Mouse (Mus musculus) kidney, embryonic 15.5 days (tissue): ENCODE data around the gene Nr4a1. TPM values are rescaled to one million over a fixed set of nuclear protein-coding genes. Genes with fewer than 3 reads are reported as not detected.
A peak's percentile ranks its signal among the peaks of the same experiment; 100 is the strongest.

Source experiments
- ATAC-seq: fragments of 200-750 bp; cut with Nextera tagmentation; replicated peaks from 2 replicates; pipeline ENCODE4 v1.8.0; 2017; ENCODE audit warnings: moderate TSS enrichment; ENCODE audit not compliant: low FRiP score
- H3K27ac ChIP-seq: fragments of 300-500 bp; sonication (generic); 2 replicates; pipeline ENCODE4 v1.5.1; 2015; ENCODE audit warnings: mild to moderate bottlenecking, inconsistent platforms
- H3K27me3 ChIP-seq: fragments of 300-500 bp; sonication (generic); 2 replicates; pipeline ENCODE4 v1.6.1; 2015; ENCODE audit warnings: inconsistent platforms
- H3K36me3 ChIP-seq: fragments of 300-500 bp; sonication (generic); 2 replicates; pipeline ENCODE4 v1.6.1; 2015; ENCODE audit warnings: inconsistent platforms
- H3K4me1 ChIP-seq: fragments of 300-500 bp; sonication (generic); 2 replicates; pipeline ENCODE4 v1.6.1; 2015; ENCODE audit warnings: inconsistent platforms
- H3K4me2 ChIP-seq: fragments of 300-500 bp; sonication (generic); 2 replicates; pipeline ENCODE4 v1.6.1; 2015; ENCODE audit warnings: moderate library complexity, mild to moderate bottlenecking, inconsistent platforms
- H3K4me3 ChIP-seq: fragments of 300-500 bp; sonication (generic); replicated peaks from 2 replicates; pipeline ENCODE4 v1.5.1; 2015; ENCODE audit warnings: mild to moderate bottlenecking, inconsistent platforms
- H3K9ac ChIP-seq: fragments of 300-500 bp; sonication (generic); 2 replicates; pipeline ENCODE4 v1.6.1; 2015; ENCODE audit warnings: mild to moderate bottlenecking, inconsistent platforms
- H3K9me3 ChIP-seq: fragments of 300-500 bp; sonication (generic); replicated peaks from 2 replicates; pipeline ENCODE4 v1.6.1; 2016; ENCODE audit warnings: inconsistent platforms
- WGBS: fragments of 180-500 bp; shearing (Covaris S2); methylation state at CpG from one replicate; pipeline ENCODE4 v1.1.7; 2015; ENCODE audit warnings: mixed read lengths; 5-methylcytosine and 5-hydroxymethylcytosine counted together
- polyA plus RNA-seq: library from polyadenylated mRNA; unstranded; fragments of >200 nt; fragmentation: Nextera tagmentation; extraction: Ambion mirVana; gene quantifications from 2 replicates; pipeline ENCODE4 v1.2.1, GENCODE M21; 2015

Nr4a1 gene
- polyA plus RNA-seq: 9.8 and 10.0 TPM in 2 replicates

- Histone ChIP-seq H3K27me3 (no peaks in the 10 kb centered on the region), H3K36me3 (no peaks in the 10 kb centered on the region), H3K4me3 (peak within 1 kb of the TSS; percentile 58), H3K9me3 (no peaks in the 10 kb centered on the region), H3K4me1 (peaks cover 9% of the 10 kb centered on the region), H3K27ac (peak within 1 kb of the TSS; percentile 24; the same call in 1 of the 2 replicates), H3K9ac (peak within 1 kb of the TSS; percentile 68), H3K4me2 (peak within 1 kb of the TSS; percentile 88)
- peak; percentile 61 for ATAC-seq
- 1% methylated on average over 80 of the region's 82 CpGs for WGBS
Observed at GRCm38 (mm10) chr15:101253886-101254795, at the start of gene Nr4a1. Gene Nr4a1 (plus strand): TSS chr15:101254269.

GRCm38 (mm10) chr15:101204781-101205180 lies 49.3 kb upstream of the Nr4a1 start:
- Histone ChIP-seq H3K9ac (no peak overlapping the region), H3K4me1 (no peaks in the 10 kb centered on the region)

GRCm38 (mm10) chr15:101210228-101210627 lies 43.8 kb upstream of the Nr4a1 start:
- H3K36me3 ChIP-seq: peaks cover 79% of the 10 kb centered on the region

More at GRCm38 (mm10) chr15:101204781-101205180, 49.3 kb upstream of the Nr4a1 start:
- no peaks in the 10 kb centered on the region for H3K27me3 ChIP-seq
- H3K4me2 ChIP-seq: no peak overlapping the region
- H3K36me3 ChIP-seq: peaks cover 95% of the 10 kb centered on the region
- no peak overlapping the region for H3K4me3 ChIP-seq
- H3K9me3 ChIP-seq: no peaks in the 10 kb centered on the region
- no peak overlapping the region for H3K27ac ChIP-seq
- no peak for ATAC-seq
- WGBS: 86% methylated on average over 7 of the region's 7 CpGs

GRCm38 (mm10) chr15:101210998-101211613 lies 43.0 kb upstream of the Nr4a1 start:
- WGBS: 88% methylated on average over 14 of the region's 14 CpGs
- Histone ChIP-seq H3K36me3 (peaks cover 72% of the 10 kb centered on the region), H3K9ac (no peak overlapping the region)

More at GRCm38 (mm10) chr15:101210228-101210627, 43.8 kb upstream of the Nr4a1 start:
- 71% methylated on average over 6 of the region's 6 CpGs for WGBS
- Histone ChIP-seq H3K27ac (no peak overlapping the region), H3K4me1 (peaks cover 3% of the 10 kb centered on the region; the same call in 1 of the 2 replicates), H3K4me2 (no peak overlapping the region), H3K4me3 (no peak overlapping the region), H3K9me3 (no peaks in the 10 kb centered on the region), H3K27me3 (no peaks in the 10 kb centered on the region), H3K9ac (no peak overlapping the region)
- no peak; the same call in 1 of the 2 replicates for ATAC-seq

GRCm38 (mm10) chr15:101212435-101212834 lies 41.6 kb upstream of the Nr4a1 start:
- no peak overlapping the region for H3K9ac ChIP-seq
- H3K36me3 ChIP-seq: peaks cover 59% of the 10 kb centered on the region
- 80% methylated on average over 14 of the region's 14 CpGs for WGBS
- no peak overlapping the region for H3K27ac ChIP-seq
- no peaks in the 10 kb centered on the region for H3K27me3 ChIP-seq
- no peak for ATAC-seq
- H3K4me2 ChIP-seq: no peak overlapping the region
- no peak overlapping the region for H3K4me3 ChIP-seq
- no peaks in the 10 kb centered on the region for H3K9me3 ChIP-seq
- H3K4me1 ChIP-seq: peaks cover 3% of the 10 kb centered on the region; the same call in 1 of the 2 replicates

More at GRCm38 (mm10) chr15:101210998-101211613, 43.0 kb upstream of the Nr4a1 start:
- Histone ChIP-seq H3K4me1 (peaks cover 3% of the 10 kb centered on the region; the same call in 1 of the 2 replicates), H3K9me3 (no peaks in the 10 kb centered on the region), H3K27ac (no peak overlapping the region), H3K27me3 (no peaks in the 10 kb centered on the region), H3K4me2 (no peak overlapping the region), H3K4me3 (no peak overlapping the region)
- 0 out of 2 replicates have a peak, but pooled peaks have one; percentile 15 for ATAC-seq

GRCm38 (mm10) chr15:101215136-101215535 lies 38.9 kb upstream of the Nr4a1 start:
- H3K9me3 ChIP-seq: no peaks in the 10 kb centered on the region
- H3K27ac ChIP-seq: no peak overlapping the region
- peaks cover 37% of the 10 kb centered on the region for H3K36me3 ChIP-seq
- 41% methylated on average over 2 of the region's 2 CpGs for WGBS
- H3K4me2 ChIP-seq: no peak overlapping the region
- H3K27me3 ChIP-seq: no peaks in the 10 kb centered on the region
- no peak for ATAC-seq
- no peak overlapping the region for H3K9ac ChIP-seq
- peaks cover 3% of the 10 kb centered on the region; the same call in 1 of the 2 replicates for H3K4me1 ChIP-seq
- H3K4me3 ChIP-seq: no peak overlapping the region

GRCm38 (mm10) chr15:101216036-101216435 lies 38.0 kb upstream of the Nr4a1 start:
- ATAC-seq: no peak
- H3K9me3 ChIP-seq: no peaks in the 10 kb centered on the region
- H3K36me3 ChIP-seq: peaks cover 29% of the 10 kb centered on the region
- 0 out of 2 replicates have a peak overlapping the region, but pooled peaks have one; percentile 6 for H3K27ac ChIP-seq
- H3K9ac ChIP-seq: no peak overlapping the region
- H3K4me1 ChIP-seq: peaks cover 9% of the 10 kb centered on the region
- WGBS: 77% methylated on average over 4 of the region's 4 CpGs
- H3K27me3 ChIP-seq: no peaks in the 10 kb centered on the region
- H3K4me3 ChIP-seq: no peak overlapping the region
- no peak overlapping the region for H3K4me2 ChIP-seq

GRCm38 (mm10) chr15:101220905-101221297 lies 33.2 kb upstream of the Nr4a1 start:
- WGBS: 12% methylated on average over 8 of the region's 8 CpGs
- ATAC-seq: 0 out of 2 replicates have a peak, but pooled peaks have one; percentile 2
- H3K36me3 ChIP-seq: no peaks in the 10 kb centered on the region
- no peak overlapping the region for H3K9ac ChIP-seq
- peaks cover 30% of the 10 kb centered on the region for H3K27me3 ChIP-seq
- H3K9me3 ChIP-seq: no peaks in the 10 kb centered on the region
- peak overlapping the region; percentile 54; the same call in 1 of the 2 replicates for H3K27ac ChIP-seq
- no peak overlapping the region for H3K4me3 ChIP-seq
- peak overlapping the region; percentile 61 for H3K4me2 ChIP-seq
- H3K4me1 ChIP-seq: peaks cover 50% of the 10 kb centered on the region

GRCm38 (mm10) chr15:101221298-101222104 lies 32.6 kb upstream of the Nr4a1 start:
- peak overlapping the region; percentile 40 for H3K4me3 ChIP-seq
- H3K27me3 ChIP-seq: peaks cover 30% of the 10 kb centered on the region
- no peaks in the 10 kb centered on the region for H3K9me3 ChIP-seq
- no peaks in the 10 kb centered on the region for H3K36me3 ChIP-seq
- peak overlapping the region; percentile 33; the same call in 1 of the 2 replicates for H3K9ac ChIP-seq
- 3% methylated on average over 14 of the region's 14 CpGs for WGBS
- peaks cover 52% of the 10 kb centered on the region for H3K4me1 ChIP-seq
- peak; percentile 59; the same call in 1 of the 2 replicates for ATAC-seq
- H3K4me2 ChIP-seq: peak overlapping the region; percentile 61
- H3K27ac ChIP-seq: peak overlapping the region; percentile 54; the same call in 1 of the 2 replicates

- Histone ChIP-seq H3K36me3 (no peaks in the 10 kb centered on the region), H3K4me1 (peaks cover 66% of the 10 kb centered on the region), H3K27me3 (peaks cover 30% of the 10 kb centered on the region), H3K27ac (no peak overlapping the region), H3K9ac (no peak overlapping the region), H3K4me2 (no peak overlapping the region), H3K4me3 (no peak overlapping the region), H3K9me3 (no peaks in the 10 kb centered on the region)
- no peak for ATAC-seq
- WGBS: 50% methylated on average over 13 of the region's 13 CpGs
Observed at GRCm38 (mm10) chr15:101222897-101223482, 31.1 kb upstream of the Nr4a1 start.

GRCm38 (mm10) chr15:101223596-101223995 lies 30.5 kb upstream of the Nr4a1 start:
- 0 out of 2 replicates have a peak overlapping the region, but pooled peaks have one; percentile 86 for H3K27ac ChIP-seq
- H3K9me3 ChIP-seq: no peaks in the 10 kb centered on the region
- H3K9ac ChIP-seq: peak overlapping the region; percentile 71
- peaks cover 30% of the 10 kb centered on the region for H3K27me3 ChIP-seq
- WGBS: 5% methylated on average over 5 of the region's 5 CpGs
- peaks cover 73% of the 10 kb centered on the region for H3K4me1 ChIP-seq
- no peaks in the 10 kb centered on the region for H3K36me3 ChIP-seq
- ATAC-seq: peak; percentile 4; the same call in 1 of the 2 replicates
- peak overlapping the region; percentile 81 for H3K4me3 ChIP-seq
- H3K4me2 ChIP-seq: peak overlapping the region; percentile 93
